Mouse (Mus musculus) leukemia stem cell, adult 10-12 weeks (primary cell): ENCODE measurements around the gene Riok2. TPM values are rescaled to one million over a fixed set of nuclear protein-coding genes. Genes with fewer than 3 reads are reported as not detected.

Experiments
- polyA plus RNA-seq: library from polyadenylated mRNA; stranded (reverse); fragments of >175 nt; gene quantifications from 2 replicates; pipeline ENCODE4 v1.2.3, GENCODE M21; 2012; ENCODE audit warnings: low replicate concordance

Riok2 gene
- polyA plus RNA-seq, result 4.0 and 20.9 TPM in 2 replicates

DNA sequence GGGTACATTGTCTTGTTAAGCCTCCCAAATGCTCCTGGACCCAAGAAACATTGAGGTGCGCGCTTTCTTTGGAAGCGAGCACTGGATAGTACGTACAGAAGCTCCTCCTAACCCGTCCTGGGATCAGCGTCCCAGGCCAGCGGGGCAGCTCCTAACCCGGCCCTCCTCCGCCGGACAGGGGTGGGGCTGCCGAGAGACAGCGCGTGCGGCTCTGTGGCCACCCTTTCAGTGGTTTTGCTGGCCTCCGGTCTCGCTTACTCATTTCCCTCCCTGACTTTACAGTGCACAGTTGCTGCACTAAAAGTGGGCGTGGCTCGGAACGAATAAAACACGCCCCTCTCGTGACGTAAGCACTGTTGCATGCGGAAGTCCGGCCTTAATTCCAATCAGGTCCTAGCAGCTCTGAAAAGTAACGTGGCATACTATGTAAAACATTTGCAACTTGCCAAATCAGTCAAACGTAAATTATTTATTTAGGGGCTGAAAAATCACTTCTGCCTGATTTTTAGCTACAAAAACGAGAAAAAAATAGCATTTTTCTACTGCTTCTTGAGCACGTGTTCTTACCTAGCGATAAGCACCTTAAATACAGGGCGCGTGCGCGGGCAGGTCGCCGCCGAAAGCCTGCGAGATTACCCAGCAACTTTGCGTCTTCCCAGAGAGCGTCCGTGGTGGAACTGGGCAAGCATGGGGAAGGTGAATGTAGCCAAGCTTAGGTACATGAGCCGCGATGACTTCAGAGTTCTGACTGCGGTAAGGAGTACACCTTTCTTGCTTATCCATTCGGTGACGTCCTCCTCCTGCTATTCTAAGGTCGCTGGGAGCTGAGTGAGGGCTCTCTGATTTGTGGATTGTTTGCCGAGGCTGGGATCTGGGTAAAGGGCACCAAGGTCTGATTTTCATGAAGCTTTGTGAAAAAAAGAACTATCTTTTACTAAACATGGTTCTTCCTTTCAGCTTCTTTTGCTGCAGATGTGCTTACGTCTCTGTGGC, at the start of gene Riok2:
Gene Riok2, plus strand, starts transcription at position 392 of the 993 bp plus-strand sequence.

GRCm38 (mm10) chr17:17402222-17403004, 28.3 kb downstream of the Riok2 start, which contains the start of gene Lix1:
TSS of gene Lix1 (plus strand) at chr17:17402672.

Other genes with a start within 250 kb of the Riok2 start
- not detected in 2 replicates for gene Lix1, start 28.4 kb downstream of the Riok2 start, polyA plus RNA-seq